Mouse (Mus musculus): ENCODE data around the gene Bend7. TPM values are rescaled to one million over a fixed set of nuclear protein-coding genes. Genes with fewer than 3 reads are reported as not detected.

The Bend7 gene
- 1.1 and 1.6 TPM in 2 replicates for polyA plus RNA-seq (2012; rRNA removed)
- 1.5 and 1.7 TPM in 2 replicates for polyA plus RNA-seq (2014; fragmentation: Nextera tagmentation; extraction: Ambion mirVana)

DNA sequence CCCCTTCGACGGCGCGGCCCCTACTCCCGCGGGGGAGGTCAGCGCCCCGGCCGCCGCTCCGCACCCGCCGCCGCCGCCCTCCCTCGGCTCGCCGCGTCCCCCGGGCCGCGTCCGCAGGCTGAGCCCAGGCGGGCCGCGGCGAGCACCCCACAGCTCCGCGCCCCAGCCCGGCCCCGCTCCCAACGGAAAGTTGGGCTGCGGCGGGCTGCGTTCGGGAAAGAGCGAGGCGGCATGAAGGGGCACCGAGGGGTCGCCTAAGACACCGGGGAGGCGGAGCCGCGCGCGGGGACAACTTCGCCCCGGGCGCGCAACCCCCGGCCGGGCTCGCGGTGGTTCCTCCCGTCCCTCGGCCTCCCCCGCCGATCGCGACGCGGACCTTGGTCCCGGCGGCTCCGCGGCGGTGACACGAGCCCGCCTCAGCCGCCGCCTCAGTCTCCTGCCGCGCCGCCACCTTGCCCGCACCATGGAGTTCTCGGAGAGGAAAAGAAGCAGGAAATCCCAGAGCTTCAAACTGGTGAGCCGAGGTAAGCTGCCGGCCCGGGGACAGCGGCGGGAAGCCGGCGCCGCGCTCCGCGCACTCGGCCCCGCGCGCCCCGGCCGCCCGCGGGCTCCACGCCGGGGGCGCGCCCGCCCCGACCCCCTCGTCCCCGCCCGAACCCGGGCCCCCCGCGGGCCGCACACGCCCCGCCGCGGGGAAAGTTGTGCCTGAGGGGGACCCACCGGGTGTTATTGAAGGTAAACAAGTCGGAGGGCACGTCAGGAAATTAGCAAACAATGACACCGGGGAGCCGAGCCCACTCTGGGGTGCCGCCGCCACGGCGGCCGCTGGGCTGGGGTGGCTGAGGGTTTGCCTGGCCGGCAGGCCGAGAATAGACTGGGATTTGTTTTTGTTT is at the start of gene Bend7:
Bend7 (plus strand) TSS at position 63 of the 893 bp plus-strand sequence.
- Histone ChIP-seq H3K36me3 (ENCODE audit: control insufficient read depth, insufficient read depth, low read length) (no peaks in the 10 kb centered on the region), H3K9ac (ENCODE audit: low read depth, low read length, severe bottlenecking) (peak within 1 kb of the TSS; percentile 66), H3K27ac (replicated peaks; ENCODE audit: low read depth, low read length) (no peak within 1 kb of the TSS), H3K4me1 (ENCODE audit: control insufficient read depth, insufficient read depth, low read length) (no peaks in the 10 kb centered on the region), H3K4me2 (replicated peaks; ENCODE audit: low read depth, low read length, severe bottlenecking) (peak within 1 kb of the TSS; percentile 90), H3K4me3 (replicated peaks; ENCODE audit: low read length) (peak within 1 kb of the TSS; percentile 75), H3K9me3 (ENCODE audit: control insufficient read depth, low read length) (no peaks in the 10 kb centered on the region), H3K27me3 (ENCODE audit: control insufficient read depth, insufficient read depth, low read length) (peaks cover 40% of the 10 kb centered on the region)
- no peak for DNase-seq (ENCODE audit: low spot score)
- under 1% methylated on average over 73 of the region's 124 CpGs for WGBS
- peak; percentile 75 for ATAC-seq (ENCODE audit: low FRiP score, low read depth)
- no peak for TF ChIP-seq POLR2A (IDR thresholded peaks at IDR 0.05; ENCODE audit: borderline replicate concordance, extremely low read depth, insufficient read depth, insufficient read length)

DNA sequence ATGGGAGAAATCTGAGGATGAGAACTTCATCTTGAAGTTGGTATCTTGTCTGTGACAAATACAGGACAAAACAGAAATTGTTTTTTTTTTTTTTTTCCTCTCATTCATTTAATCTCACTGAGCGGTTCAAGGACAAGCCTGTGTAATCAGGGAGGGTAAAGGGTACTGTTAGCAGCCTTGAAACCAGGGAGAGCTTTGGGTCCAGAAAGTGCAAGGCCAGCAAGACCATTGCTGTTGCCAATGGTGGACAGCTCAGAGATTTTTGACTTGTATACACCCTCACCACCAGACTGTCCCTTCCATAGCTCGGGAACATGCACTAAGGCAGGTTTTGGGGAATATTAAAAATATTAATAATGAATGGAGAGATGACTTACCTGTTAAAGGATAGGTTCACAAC is 49.0 kb upstream of the Bend7 start:
- TF ChIP-seq POLR2A (IDR thresholded peaks at IDR 0.05; ENCODE audit: borderline replicate concordance, extremely low read depth, insufficient read depth, insufficient read length), result no peak
- WGBS, result 82% methylated on average over 2 of the region's 2 CpGs
- no peak overlapping the region for H3K27ac ChIP-seq (replicated peaks; ENCODE audit: low read depth, low read length)

DNA sequence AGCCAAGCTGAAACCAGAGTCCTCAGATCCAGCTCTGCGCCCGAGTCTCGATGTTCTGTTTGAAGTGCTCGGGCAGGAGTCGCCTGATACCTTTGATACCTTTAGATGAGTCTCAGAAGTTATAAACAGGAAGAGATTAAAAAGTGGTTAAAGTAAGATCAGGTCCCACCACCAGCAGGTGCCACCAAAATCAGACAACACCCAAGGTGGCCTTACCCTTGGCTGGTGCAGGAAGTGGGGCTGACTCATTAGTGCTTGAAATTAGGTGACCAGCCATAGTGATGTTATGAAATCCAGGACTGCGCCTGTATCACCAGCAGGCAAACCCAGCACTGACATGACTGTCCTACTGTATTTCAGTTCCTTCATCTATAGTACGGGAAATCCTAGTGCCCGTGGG is 47.9 kb upstream of the Bend7 start:
- Histone ChIP-seq H3K27ac (replicated peaks; ENCODE audit: low read depth, low read length) (no peak overlapping the region), H3K4me1 (ENCODE audit: control insufficient read depth, insufficient read depth, low read length) (no peaks in the 10 kb centered on the region), H3K36me3 (ENCODE audit: control insufficient read depth, insufficient read depth, low read length) (no peaks in the 10 kb centered on the region), H3K4me2 (replicated peaks; ENCODE audit: low read depth, low read length, severe bottlenecking) (no peak overlapping the region), H3K27me3 (ENCODE audit: control insufficient read depth, insufficient read depth, low read length) (no peaks in the 10 kb centered on the region), H3K9me3 (ENCODE audit: control insufficient read depth, low read length) (no peaks in the 10 kb centered on the region), H3K4me3 (replicated peaks; ENCODE audit: low read length) (no peak overlapping the region), H3K9ac (ENCODE audit: low read depth, low read length, severe bottlenecking) (no peak overlapping the region)
- WGBS, result 89% methylated on average over 8 of the region's 8 CpGs
- no peak for ATAC-seq (ENCODE audit: low FRiP score, low read depth)
- no peak for DNase-seq (ENCODE audit: low spot score)
- no peak for TF ChIP-seq POLR2A (IDR thresholded peaks at IDR 0.05; ENCODE audit: borderline replicate concordance, extremely low read depth, insufficient read depth, insufficient read length)

More for the DNA sequence above, 49.0 kb upstream of the Bend7 start:
- H3K27me3 ChIP-seq (ENCODE audit: control insufficient read depth, insufficient read depth, low read length), result no peaks in the 10 kb centered on the region
- no peaks in the 10 kb centered on the region for H3K36me3 ChIP-seq (ENCODE audit: control insufficient read depth, insufficient read depth, low read length)
- ATAC-seq (ENCODE audit: low FRiP score, low read depth), result no peak
- H3K9me3 ChIP-seq (ENCODE audit: control insufficient read depth, low read length), result no peaks in the 10 kb centered on the region
- no peak overlapping the region for H3K4me3 ChIP-seq (replicated peaks; ENCODE audit: low read length)
- no peak overlapping the region for H3K4me2 ChIP-seq (replicated peaks; ENCODE audit: low read depth, low read length, severe bottlenecking)
- H3K9ac ChIP-seq (ENCODE audit: low read depth, low read length, severe bottlenecking), result no peak overlapping the region
- no peaks in the 10 kb centered on the region for H3K4me1 ChIP-seq (ENCODE audit: control insufficient read depth, insufficient read depth, low read length)
- no peak for DNase-seq (ENCODE audit: low spot score)

DNA sequence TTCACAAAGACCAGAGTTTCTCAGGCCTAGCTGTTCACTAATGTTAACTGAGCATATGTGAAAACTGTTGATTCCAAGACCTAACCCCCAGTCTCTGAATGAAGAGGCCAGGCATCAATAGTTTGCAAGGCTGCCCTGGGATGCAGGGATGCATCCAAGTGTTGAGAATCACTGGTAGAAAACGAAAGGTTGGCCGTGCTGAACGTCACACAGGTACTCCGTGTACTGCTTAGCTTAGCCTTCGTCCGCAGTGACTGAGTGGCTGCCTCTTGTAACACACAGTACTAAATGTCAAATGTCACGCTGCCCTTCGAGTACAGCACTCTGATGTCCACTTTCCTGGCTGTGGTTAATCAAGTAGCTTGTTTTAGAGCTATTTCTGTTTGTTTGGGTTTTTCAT is 46.0 kb upstream of the Bend7 start:
- Histone ChIP-seq H3K27me3 (ENCODE audit: control insufficient read depth, insufficient read depth, low read length) (no peaks in the 10 kb centered on the region), H3K9ac (ENCODE audit: low read depth, low read length, severe bottlenecking) (no peak overlapping the region), H3K4me1 (ENCODE audit: control insufficient read depth, insufficient read depth, low read length) (no peaks in the 10 kb centered on the region), H3K4me3 (replicated peaks; ENCODE audit: low read length) (no peak overlapping the region), H3K36me3 (ENCODE audit: control insufficient read depth, insufficient read depth, low read length) (no peaks in the 10 kb centered on the region), H3K27ac (replicated peaks; ENCODE audit: low read depth, low read length) (no peak overlapping the region), H3K9me3 (ENCODE audit: control insufficient read depth, low read length) (no peaks in the 10 kb centered on the region), H3K4me2 (replicated peaks; ENCODE audit: low read depth, low read length, severe bottlenecking) (no peak overlapping the region)
- 79% methylated on average over 8 of the region's 8 CpGs for WGBS
- ATAC-seq (ENCODE audit: low FRiP score, low read depth) (no peak), DNase-seq (ENCODE audit: low spot score) (no peak)
- no peak for TF ChIP-seq POLR2A (IDR thresholded peaks at IDR 0.05; ENCODE audit: borderline replicate concordance, extremely low read depth, insufficient read depth, insufficient read length)

DNA sequence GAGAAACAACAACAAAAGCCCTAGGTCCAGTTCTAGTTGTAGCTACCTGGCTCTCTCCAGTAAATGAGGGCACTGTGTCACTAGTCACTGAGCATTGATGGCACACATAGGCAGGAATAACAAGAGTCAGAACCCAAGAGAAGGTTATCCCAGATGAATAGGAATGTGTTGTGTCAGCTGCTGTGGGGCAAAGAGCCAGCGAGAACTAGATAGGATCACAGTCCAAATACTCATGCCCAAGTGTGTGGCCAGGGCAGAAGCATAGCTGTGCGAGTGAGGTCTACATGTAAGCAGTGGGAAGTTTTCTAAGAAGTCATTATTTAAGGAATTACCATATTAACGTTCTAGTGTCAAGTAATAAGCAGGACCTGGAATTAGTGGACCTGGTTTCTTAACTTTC is 37.7 kb upstream of the Bend7 start:
- no peak overlapping the region for H3K27ac ChIP-seq (replicated peaks; ENCODE audit: low read depth, low read length)

More for the DNA sequence above, 37.7 kb upstream of the Bend7 start:
- no peak for DNase-seq (ENCODE audit: low spot score)
- Histone ChIP-seq H3K4me2 (replicated peaks; ENCODE audit: low read depth, low read length, severe bottlenecking) (no peak overlapping the region), H3K4me3 (replicated peaks; ENCODE audit: low read length) (no peak overlapping the region), H3K4me1 (ENCODE audit: control insufficient read depth, insufficient read depth, low read length) (no peaks in the 10 kb centered on the region), H3K36me3 (ENCODE audit: control insufficient read depth, insufficient read depth, low read length) (no peaks in the 10 kb centered on the region), H3K27me3 (ENCODE audit: control insufficient read depth, insufficient read depth, low read length) (no peaks in the 10 kb centered on the region), H3K9me3 (ENCODE audit: control insufficient read depth, low read length) (no peaks in the 10 kb centered on the region), H3K9ac (ENCODE audit: low read depth, low read length, severe bottlenecking) (no peak overlapping the region)
- no peak for TF ChIP-seq POLR2A (IDR thresholded peaks at IDR 0.05; ENCODE audit: borderline replicate concordance, extremely low read depth, insufficient read depth, insufficient read length)
- ATAC-seq (ENCODE audit: low FRiP score, low read depth), result no peak
- 79% methylated on average over 3 of the region's 3 CpGs for WGBS

Data from limb, embryonic 14.5 days (tissue).